Mouse (Mus musculus) E14TG2a.4 (cell line): ENCODE measurements around the gene Eif2ak3.

Experiments
- CTCF ChIP-seq: conservative IDR thresholded peaks from 2 replicates; pipeline ENCODE4 v1.5.1; 2014; ENCODE audit warnings: low read length
- NANOG ChIP-seq: IDR thresholded peaks from 2 replicates; pipeline ENCODE4 v1.6.1; 2014; ENCODE audit warnings: borderline replicate concordance, low read length, mixed read lengths

DNA sequence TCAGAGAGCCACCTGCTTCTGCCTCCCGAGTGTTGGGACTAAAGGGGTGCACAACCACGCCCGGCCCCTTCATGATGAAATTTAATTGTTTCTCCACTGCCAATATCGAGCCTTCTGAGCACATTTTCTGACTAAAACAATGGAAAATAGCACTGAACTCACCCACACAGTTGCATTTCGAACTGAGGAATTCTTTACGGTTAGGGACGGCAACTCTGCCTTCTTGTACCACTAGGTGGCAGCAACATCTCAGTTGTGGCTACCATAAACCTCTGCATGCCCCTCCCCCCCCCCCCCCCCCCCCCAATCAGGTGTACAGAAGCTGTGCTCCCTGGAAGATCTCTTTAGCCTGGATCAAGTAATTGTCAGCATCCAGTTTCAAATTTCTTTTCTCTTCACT is 39.0 kb upstream of the Eif2ak3 start:
- TF ChIP-seq CTCF (peak; percentile 40), NANOG (no peak)
